ENCODE assay signal across 8 mouse cellular contexts in the genomic region with DNA sequence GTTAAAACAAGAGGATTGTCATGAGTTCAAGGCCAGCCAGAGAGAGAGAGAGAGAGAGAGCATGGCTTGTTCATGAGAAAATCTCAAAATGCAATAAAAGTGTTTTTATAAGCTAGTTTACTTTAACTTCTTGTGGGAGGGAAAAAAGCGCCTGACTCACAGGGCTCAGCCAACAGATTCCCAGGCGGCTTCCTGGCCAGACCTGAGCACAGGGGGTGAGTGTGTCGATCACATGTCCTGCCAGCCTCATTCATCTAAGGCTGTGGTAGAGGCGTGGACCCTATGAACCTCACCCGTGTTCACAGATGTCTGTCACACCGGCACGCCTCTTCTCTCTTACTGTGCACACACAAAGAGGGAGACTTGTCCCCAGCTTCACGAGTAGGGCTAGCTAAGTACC.
DNase-seq lines count a peak whose midpoint lies in the region; ATAC-seq lines count a peak whose summit lies in the region.

No protein-coding gene starts in this region.

- H3K9me3 ChIP-seq in heart, embryonic 13.5 days = no peaks in the 10 kb centered on the region
- H3K9me3 ChIP-seq in embryonic facial prominence, embryonic 12.5 days = no peaks in the 10 kb centered on the region
- H3K9me3 ChIP-seq in liver, embryonic 11.5 days (ENCODE audit: control insufficient read depth, low read length) = no peaks in the 10 kb centered on the region

- peaks cover 36% of the 10 kb centered on the region for H3K4me1 ChIP-seq in heart, embryonic 13.5 days
- peaks cover 15% of the 10 kb centered on the region; the same call in 1 of the 2 replicates for H3K4me1 ChIP-seq in embryonic facial prominence, embryonic 12.5 days
- no peaks in the 10 kb centered on the region for H3K4me1 ChIP-seq in liver, embryonic 11.5 days (replicated peaks; ENCODE audit: control insufficient read depth, insufficient read depth, low read length)

- 0 out of 2 replicates have a peak overlapping the region, but pooled peaks have one; percentile 33 for H3K9ac ChIP-seq in heart, embryonic 13.5 days
- no peak overlapping the region for H3K9ac ChIP-seq in embryonic facial prominence, embryonic 12.5 days
- no peak overlapping the region for H3K9ac ChIP-seq in liver, embryonic 11.5 days (ENCODE audit: low read depth, low read length)

- peak overlapping the region; percentile 68 for H3K27ac ChIP-seq in heart, embryonic 13.5 days (replicated peaks)
- peak overlapping the region; percentile 70; the same call in 1 of the 2 replicates for H3K27ac ChIP-seq in embryonic facial prominence, embryonic 12.5 days
- no peak overlapping the region for H3K27ac ChIP-seq in liver, embryonic 11.5 days (ENCODE audit: low read depth, low read length)

- H3K4me2 ChIP-seq in heart, embryonic 13.5 days = no peak overlapping the region
- H3K4me2 ChIP-seq in embryonic facial prominence, embryonic 12.5 days (replicated peaks) = no peak overlapping the region
- no peak overlapping the region for H3K4me2 ChIP-seq in liver, embryonic 11.5 days

- H3K4me3 ChIP-seq in heart, embryonic 13.5 days = no peak overlapping the region
- no peak overlapping the region for H3K4me3 ChIP-seq in embryonic facial prominence, embryonic 12.5 days
- no peak overlapping the region for H3K4me3 ChIP-seq in liver, embryonic 11.5 days (ENCODE audit: low read depth, low read length)

- ATAC-seq in heart, embryonic 13.5 days (ENCODE audit: extremely low read depth, insufficient number of reproducible peaks, low FRiP score, low TSS enrichment) = no peak
- 0 out of 2 replicates have a peak, but pooled peaks have one; percentile 42 for ATAC-seq in embryonic facial prominence, embryonic 12.5 days (ENCODE audit: insufficient number of reproducible peaks, insufficient read depth, low FRiP score, low TSS enrichment)
- ATAC-seq in liver, embryonic 11.5 days (replicated peaks; ENCODE audit: low FRiP score) = no peak

- WGBS in heart, embryonic 13.5 days = 68% methylated on average over 8 of the region's 8 CpGs
- WGBS in embryonic facial prominence, embryonic 12.5 days = 69% methylated on average over 8 of the region's 8 CpGs
- WGBS in liver, embryonic 11.5 days = 76% methylated on average over 8 of the region's 8 CpGs

- peaks cover 48% of the 10 kb centered on the region for H3K36me3 ChIP-seq in heart, embryonic 13.5 days
- H3K36me3 ChIP-seq in embryonic facial prominence, embryonic 12.5 days = peaks cover 23% of the 10 kb centered on the region
- H3K36me3 ChIP-seq in liver, embryonic 11.5 days (ENCODE audit: control insufficient read depth, insufficient read depth, low read length) = no peaks in the 10 kb centered on the region

- DNase-seq in heart, adult 18-20 months = no peak
- peak; percentile 64 for DNase-seq in 3134 (ENCODE audit: extremely low read depth, insufficient read length, low spot score)
- DNase-seq in kidney, postnatal 4 days = peak; percentile 51 to 60
- no peak for DNase-seq in layer of hippocampus, adult 9-11 months
- no peak for DNase-seq in cerebellum, postnatal 36 days
- no peak for DNase-seq in liver, embryonic 11.5 days (ENCODE audit: low spot score)

- H3K27me3 ChIP-seq in heart, embryonic 13.5 days (replicated peaks) = no peaks in the 10 kb centered on the region
- no peaks in the 10 kb centered on the region for H3K27me3 ChIP-seq in embryonic facial prominence, embryonic 12.5 days
- no peaks in the 10 kb centered on the region for H3K27me3 ChIP-seq in liver, embryonic 11.5 days (replicated peaks; ENCODE audit: control insufficient read depth, insufficient read depth, low read length)

Comparison
In these comparisons a context has a peak if more than half of its experiments do, and no peak if none do; other contexts are left out.
1. DNase-seq: peak in 3134 (single experiment) and kidney, postnatal 4 days (2 of 2); none in heart, adult 18-20 months (0 of 2), layer of hippocampus, adult 9-11 months (single experiment), cerebellum, postnatal 36 days (0 of 2) and liver, embryonic 11.5 days (single experiment).